Comparison of ENCODE assay signal across 8 mouse cellular contexts in genomic region chr11:106674612-106675153, GRCm38 (mm10).
A peak's percentile ranks its signal among the peaks of the same experiment; 100 is the strongest.
DNase-seq lines count a peak whose midpoint lies in the region; ATAC-seq and TF ChIP-seq lines count a peak whose summit lies in the region.

No protein-coding gene starts in this region.

- no peaks in the 10 kb centered on the region for H3K27me3 ChIP-seq in E14TG2a.4 (ENCODE audit: insufficient read depth, low read length)
- H3K27me3 ChIP-seq in forebrain, postnatal 0 days (ENCODE audit: insufficient read depth, low read length): no peaks in the 10 kb centered on the region
- no peaks in the 10 kb centered on the region for H3K27me3 ChIP-seq in hindbrain, embryonic 12.5 days

- ATAC-seq in forebrain, postnatal 0 days: peak; percentile 90
- ATAC-seq in hindbrain, embryonic 12.5 days (ENCODE audit: low FRiP score): peak; percentile 95

- TF ChIP-seq CTCF in E14TG2a.4 (conservative IDR thresholded peaks at IDR 0.05; ENCODE audit: low read length): no peak
- no peak for TF ChIP-seq CTCF in forebrain, postnatal 0 days (IDR thresholded peaks at IDR 0.05; ENCODE audit: low read depth)

- H3K9me3 ChIP-seq in E14TG2a.4 (ENCODE audit: low read length): no peaks in the 10 kb centered on the region
- H3K9me3 ChIP-seq in forebrain, postnatal 0 days (ENCODE audit: low read length): no peaks in the 10 kb centered on the region
- no peaks in the 10 kb centered on the region for H3K9me3 ChIP-seq in hindbrain, embryonic 12.5 days (replicated peaks)

- WGBS in forebrain, postnatal 0 days: under 1% methylated on average over 9 of the region's 9 CpGs
- WGBS in hindbrain, embryonic 12.5 days: under 1% methylated on average over 9 of the region's 9 CpGs

- peak overlapping the region; percentile 20; the same call in 1 of the 2 replicates for H3K4me3 ChIP-seq in E14TG2a.4 (replicated peaks; ENCODE audit: low read length)
- H3K4me3 ChIP-seq in forebrain, postnatal 0 days (ENCODE audit: low read depth, low read length): no peak overlapping the region
- H3K4me3 ChIP-seq in hindbrain, embryonic 12.5 days: no peak overlapping the region

- peak overlapping the region; percentile 28 for H3K4me2 ChIP-seq in forebrain, postnatal 0 days (ENCODE audit: low read depth)
- H3K4me2 ChIP-seq in hindbrain, embryonic 12.5 days (replicated peaks): peak overlapping the region; percentile 29

- peaks cover 64% of the 10 kb centered on the region for H3K36me3 ChIP-seq in E14TG2a.4 (ENCODE audit: insufficient read depth, low read length)
- no peaks in the 10 kb centered on the region for H3K36me3 ChIP-seq in forebrain, postnatal 0 days (ENCODE audit: insufficient read depth)
- H3K36me3 ChIP-seq in hindbrain, embryonic 12.5 days: no peaks in the 10 kb centered on the region

- H3K4me1 ChIP-seq in E14TG2a.4 (replicated peaks; ENCODE audit: low read depth, low read length): peaks cover 77% of the 10 kb centered on the region
- peaks cover 18% of the 10 kb centered on the region for H3K4me1 ChIP-seq in forebrain, postnatal 0 days (ENCODE audit: insufficient read depth)
- peaks cover 27% of the 10 kb centered on the region for H3K4me1 ChIP-seq in hindbrain, embryonic 12.5 days

- peak; percentile 48 for DNase-seq in cerebellum, adult 11-12 months
- DNase-seq in forebrain, postnatal 0 days: peak; percentile 73
- peak; percentile 24 to 27 for DNase-seq in layer of hippocampus, postnatal 36 days
- DNase-seq in lung, postnatal 14 days: peak; percentile 87
- peak; percentile 56 for DNase-seq in ovary, postnatal 14 days (ENCODE audit: low spot score)
- peak; percentile 75 for DNase-seq in thymus, postnatal 25 days

- H3K27ac ChIP-seq in forebrain, postnatal 0 days (ENCODE audit: low read depth, low read length): peak overlapping the region; percentile 84
- H3K27ac ChIP-seq in hindbrain, embryonic 12.5 days: peak overlapping the region; percentile 84

- H3K9ac ChIP-seq in forebrain, postnatal 0 days: no peak overlapping the region
- H3K9ac ChIP-seq in hindbrain, embryonic 12.5 days: no peak overlapping the region

Comparison
In these comparisons a context has a peak if more than half of its experiments do, and no peak if none do; other contexts are left out.
1. DNase-seq: peak in every context shown above with its lines; median percentile 87 in lung, postnatal 14 days; 75 in thymus, postnatal 25 days; 73 in forebrain, postnatal 0 days; 56 in ovary, postnatal 14 days; 48 in cerebellum, adult 11-12 months; 26 in layer of hippocampus, postnatal 36 days.